Mouse (Mus musculus): Measurements from ENCODE around the gene Net1.

DNA sequence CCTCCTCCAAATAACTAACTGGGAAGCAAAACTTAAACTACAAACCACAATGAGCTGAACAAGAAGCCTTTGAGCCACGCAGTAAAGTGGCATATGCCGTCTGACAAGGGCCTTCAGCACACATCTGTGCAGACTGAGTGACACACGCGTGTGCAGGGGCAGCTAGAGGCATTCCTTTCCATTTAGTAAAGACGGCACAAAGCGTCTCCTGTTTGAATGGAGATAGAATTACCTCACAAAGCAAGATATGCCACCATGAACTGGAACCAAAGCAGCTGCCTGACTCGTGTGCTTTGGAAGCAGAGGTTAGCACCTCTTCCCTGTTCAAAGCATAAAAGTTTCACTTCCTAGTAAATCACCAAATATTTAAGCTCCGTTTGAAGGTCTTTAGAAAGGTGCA lies 28.0 kb downstream of the Net1 start:
- TF ChIP-seq CTCF (IDR thresholded peaks at IDR 0.05; ENCODE audit: extremely low read depth, insufficient read depth, insufficient read length, insufficient replicate concordance): no peak
- no peak for TF ChIP-seq POLR2A (IDR thresholded peaks at IDR 0.05; ENCODE audit: low read depth, low read length)
